Mouse (Mus musculus): ENCODE data around the gene Vwa5b1.

Gene Vwa5b1

GRCm38 (mm10) chr4:138635428-138636145, at the start of gene Vwa5b1:
Gene Vwa5b1 (minus strand): TSS chr4:138635884.
- peak; percentile 16 for DNase-seq (ENCODE audit: low read depth, low spot score)

GRCm38 (mm10) chr4:138682760-138683159, 47.1 kb upstream of the Vwa5b1 start:
- no peak for DNase-seq (ENCODE audit: low read depth, low spot score)

GRCm38 (mm10) chr4:138680124-138680523, 44.4 kb upstream of the Vwa5b1 start:
- DNase-seq (ENCODE audit: low read depth, low spot score): no peak

DNA sequence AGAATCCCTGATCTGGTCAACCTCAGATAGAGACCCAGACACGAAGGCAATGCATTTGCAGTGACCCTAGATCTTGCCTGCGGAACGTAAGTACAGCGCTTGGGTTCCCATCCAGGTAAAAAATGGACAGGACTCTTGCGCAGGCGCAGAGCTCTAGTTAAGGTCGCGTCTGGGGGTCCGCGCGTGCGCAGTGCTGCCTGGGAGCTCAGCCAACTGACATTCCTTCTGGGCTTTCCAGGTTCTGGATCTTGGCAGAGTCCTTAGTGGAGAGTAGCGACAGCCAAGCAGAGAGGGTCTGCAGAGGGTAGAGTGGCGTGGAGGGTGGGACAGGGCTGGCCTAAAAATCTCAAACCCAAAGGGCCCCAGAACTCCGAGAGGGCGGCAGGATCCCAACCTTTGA, 41.9 kb upstream of the Vwa5b1 start:
- DNase-seq (ENCODE audit: low read depth, low spot score): no peak

DNA sequence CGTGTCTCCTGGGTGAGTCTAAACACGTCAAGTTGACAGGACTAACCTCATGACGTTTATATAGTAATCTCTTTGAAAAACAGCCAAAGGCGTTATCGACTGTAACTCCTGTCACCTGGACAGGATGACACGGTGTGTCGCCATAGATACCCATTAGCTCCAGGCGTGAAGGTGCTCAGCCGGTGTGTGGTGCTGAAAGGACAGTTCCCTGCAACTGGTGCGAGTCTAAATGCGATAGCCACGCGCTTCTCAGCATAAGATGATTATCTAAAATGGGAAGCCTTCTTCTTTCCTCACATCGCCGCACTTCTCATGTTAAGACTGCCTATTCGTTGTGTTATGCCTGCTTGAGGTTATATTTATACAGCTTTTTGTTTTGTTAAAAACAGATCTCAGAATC, 40.8 kb upstream of the Vwa5b1 start:
- no peak for DNase-seq (ENCODE audit: low read depth, low spot score)

GRCm38 (mm10) chr4:138672160-138672559, 36.5 kb upstream of the Vwa5b1 start:
- DNase-seq (ENCODE audit: low read depth, low spot score): no peak

DNA sequence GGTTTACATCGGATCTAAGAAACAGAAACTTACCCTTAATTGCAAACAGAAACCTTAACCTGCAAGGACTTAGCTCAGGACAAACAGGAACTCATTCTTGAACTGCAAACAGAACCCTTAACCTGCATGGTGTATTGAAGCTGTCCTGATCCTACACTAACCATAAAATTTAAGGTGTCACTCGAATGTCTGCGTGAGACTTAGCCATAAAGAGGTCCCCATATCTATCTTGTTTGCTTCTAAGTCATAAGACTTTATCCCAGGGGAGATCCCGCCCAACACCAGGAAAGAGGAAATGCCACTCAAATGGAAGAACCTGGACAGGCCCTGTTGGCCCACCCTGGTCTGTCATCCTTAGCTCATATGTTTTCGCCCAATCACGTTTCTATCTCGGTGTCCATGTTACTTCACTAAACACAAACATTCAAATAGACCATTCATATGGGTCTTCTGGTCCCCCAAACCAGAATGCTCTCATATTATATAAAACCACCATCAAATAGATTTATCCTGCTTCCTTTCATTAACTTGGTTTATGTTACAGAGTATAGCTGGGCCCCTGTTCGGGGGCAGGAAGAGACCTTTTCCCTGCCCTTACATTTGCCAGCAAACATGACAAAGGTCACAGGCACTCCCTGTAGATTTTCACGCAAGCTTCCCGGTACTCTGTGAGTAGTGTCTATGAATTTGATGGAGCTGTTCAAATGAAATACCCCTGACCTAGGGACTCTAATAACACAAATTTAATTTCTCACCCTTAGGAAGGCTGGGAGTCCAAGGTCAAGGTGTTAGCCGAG, 34.6 kb upstream of the Vwa5b1 start:
- no peak for DNase-seq (ENCODE audit: low read depth, low spot score)

DNA sequence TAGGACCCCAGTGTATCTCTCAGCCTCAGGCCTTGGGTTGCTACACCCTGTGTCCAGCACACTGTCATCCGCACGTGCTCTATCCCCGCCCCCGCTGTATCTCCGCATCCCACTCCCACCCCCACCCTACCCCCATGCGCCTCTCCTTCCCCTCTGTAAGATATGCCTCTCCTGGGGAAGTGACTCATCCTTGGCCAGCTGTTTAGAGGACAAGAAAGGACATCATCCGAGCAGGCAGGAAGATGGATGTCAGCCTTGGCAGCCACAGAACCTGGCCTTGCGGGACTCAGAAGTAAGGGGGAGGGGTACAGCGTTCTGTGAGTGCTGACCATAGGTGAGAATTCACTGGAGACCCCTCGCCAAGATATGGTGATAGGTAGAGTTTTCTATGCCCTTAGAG, 30.8 kb upstream of the Vwa5b1 start:
- no peak for DNase-seq (ENCODE audit: low read depth, low spot score)

DNA sequence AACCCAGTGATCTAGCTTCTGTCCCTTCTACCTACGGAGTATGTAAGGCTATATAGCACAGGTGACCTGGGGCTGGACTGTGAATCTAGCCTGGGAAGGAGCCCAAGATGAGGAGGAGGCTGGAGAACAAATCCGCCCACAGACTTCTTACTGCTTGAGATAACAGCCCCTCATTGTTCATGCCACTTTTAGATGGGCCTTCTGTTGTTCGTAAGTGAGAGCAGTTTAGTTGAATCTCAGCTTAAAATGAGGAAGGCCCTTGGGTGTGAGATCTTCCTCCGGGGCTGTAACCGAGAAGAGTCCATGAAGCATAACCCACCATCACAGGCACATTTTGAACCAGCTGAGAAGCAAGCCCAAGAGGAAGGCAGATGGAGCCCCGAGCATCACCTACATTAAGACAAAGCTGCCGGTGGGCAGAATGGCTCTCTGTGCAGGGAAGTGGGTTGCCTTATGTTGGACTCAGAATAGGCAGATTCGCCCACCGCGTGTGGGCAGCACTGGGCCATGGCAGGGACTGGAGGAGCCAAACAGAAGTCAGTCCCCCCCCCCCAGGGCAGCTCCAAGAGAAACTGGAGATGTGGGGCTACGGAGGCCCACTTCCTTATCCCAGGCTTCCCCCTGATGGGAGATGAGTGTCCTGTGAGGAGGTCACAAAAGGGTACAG, 24.4 kb upstream of the Vwa5b1 start:
- no peak for DNase-seq (ENCODE audit: low read depth, low spot score)

GRCm38 (mm10) chr4:138653056-138653455, 17.4 kb upstream of the Vwa5b1 start:
- DNase-seq (ENCODE audit: low read depth, low spot score): peak; percentile 14

- no peak for DNase-seq (ENCODE audit: low read depth, low spot score)
Measured at GRCm38 (mm10) chr4:138651881-138652280, 16.2 kb upstream of the Vwa5b1 start.

DNA sequence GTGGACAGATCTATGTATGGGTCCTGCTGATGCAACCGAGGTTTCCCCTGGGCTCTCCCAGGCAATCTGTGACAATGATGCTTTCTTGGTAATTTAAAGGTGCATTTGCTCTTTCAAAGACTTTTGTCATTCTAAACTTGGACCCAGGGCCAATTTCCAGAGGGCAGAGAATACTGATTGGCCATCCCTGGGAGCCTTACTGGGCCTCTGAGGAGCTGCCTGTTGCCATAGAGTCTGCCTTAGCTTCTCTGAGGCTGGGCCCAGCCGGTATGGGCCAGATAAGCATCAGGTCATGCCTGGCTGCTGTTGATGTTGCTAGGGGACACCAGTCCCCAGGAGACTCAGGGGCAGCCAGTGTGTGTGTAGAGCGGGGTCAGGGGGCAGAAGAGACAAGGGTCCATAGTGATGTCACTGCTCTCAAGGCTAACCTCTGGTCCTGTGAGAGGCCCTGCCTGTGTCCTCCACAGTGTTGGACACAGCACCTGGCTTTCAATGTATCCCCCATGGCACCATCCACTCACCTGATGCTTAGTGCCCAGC, 12.5 kb upstream of the Vwa5b1 start:
- DNase-seq (ENCODE audit: low read depth, low spot score): no peak

DNA sequence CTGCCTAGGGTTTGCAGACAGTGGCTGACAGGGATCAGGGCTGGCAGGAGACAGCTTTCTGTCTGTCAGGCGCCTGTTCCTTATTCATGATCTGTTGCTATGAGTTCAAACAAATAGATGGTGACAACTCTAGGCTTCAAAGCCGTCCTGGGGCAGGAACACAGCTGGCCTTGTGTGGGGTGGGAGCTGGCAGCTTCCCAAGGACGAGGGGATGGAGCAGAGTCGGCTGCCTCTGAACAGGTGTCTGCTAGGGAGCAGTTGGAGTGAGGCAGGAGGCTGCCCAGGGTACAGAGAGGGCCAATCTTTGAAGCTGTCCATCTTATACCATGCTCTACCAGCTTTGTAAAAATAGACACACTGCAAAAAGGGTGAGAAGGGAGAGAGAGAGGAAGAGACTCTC, 6.6 kb upstream of the Vwa5b1 start:
- DNase-seq (ENCODE audit: low read depth, low spot score): no peak

DNA sequence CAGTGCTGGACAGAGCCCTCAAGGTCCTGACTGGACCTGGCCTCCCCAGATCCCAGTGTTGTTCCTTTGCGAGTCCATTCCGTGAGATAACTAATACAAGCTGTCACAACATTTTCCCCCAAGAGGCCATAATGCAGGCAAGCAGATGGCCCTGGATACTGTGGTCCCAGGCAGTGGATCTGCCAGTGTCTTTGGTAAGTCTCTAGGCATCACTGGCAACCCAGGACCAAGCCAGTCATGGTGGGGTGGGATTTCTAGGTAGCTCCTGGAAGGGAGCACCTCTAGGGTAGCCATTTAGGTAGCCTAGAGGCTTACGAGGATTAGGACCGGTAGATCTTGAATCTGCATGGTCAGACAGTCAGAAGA, 445 bp upstream of the Vwa5b1 start:
- DNase-seq (ENCODE audit: low read depth, low spot score): no peak

- DNase-seq (ENCODE audit: low read depth, low spot score): no peak
Measured at GRCm38 (mm10) chr4:138628256-138628655, 7.4 kb downstream of the Vwa5b1 start.

- no peak for DNase-seq (ENCODE audit: low read depth, low spot score)
Measured at GRCm38 (mm10) chr4:138614454-138614853, 21.2 kb downstream of the Vwa5b1 start.

DNA sequence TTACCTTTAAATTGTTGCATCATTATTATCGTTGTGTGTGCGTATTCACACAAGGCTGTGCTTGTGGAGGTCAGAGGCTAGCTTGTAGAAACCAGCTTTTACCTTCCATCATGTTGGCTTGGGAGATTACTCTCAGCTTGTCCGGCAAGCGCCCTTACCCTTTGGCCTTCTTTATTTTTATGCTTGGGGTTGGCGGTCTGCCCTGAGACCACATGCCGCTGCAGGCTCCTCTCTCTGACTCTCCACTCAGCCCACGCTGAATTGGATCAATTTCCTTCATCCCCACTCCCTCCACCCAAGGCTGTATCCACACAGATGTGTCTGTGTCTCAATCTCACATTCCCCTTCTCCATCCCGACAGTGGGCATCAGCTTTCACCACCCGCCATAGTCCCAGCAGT, 33.8 kb downstream of the Vwa5b1 start:
- DNase-seq (ENCODE audit: low read depth, low spot score): no peak

DNA sequence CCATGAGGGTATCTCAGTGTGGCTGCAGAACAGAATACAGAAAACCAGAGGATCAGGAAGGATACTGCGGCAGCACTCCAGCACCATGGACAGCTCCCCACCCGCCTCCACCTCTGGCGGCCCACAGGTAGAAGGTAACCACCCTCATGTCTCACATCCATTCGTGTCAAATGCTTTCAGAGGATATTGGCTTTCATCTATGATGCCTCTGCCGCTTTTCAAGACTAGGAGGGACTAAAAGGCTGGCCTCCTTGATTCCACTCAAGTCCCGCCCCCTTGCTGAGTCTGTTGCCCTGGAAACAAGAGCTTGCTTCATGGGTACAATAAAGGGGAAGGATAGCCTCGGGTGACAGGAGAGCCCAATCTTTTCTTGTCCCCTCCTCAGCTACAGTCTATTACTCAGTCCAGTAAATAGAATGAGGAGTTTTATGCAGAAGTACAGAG, 37.8 kb downstream of the Vwa5b1 start:
- peak; percentile 59 for DNase-seq (ENCODE audit: low read depth, low spot score)

- DNase-seq (ENCODE audit: low read depth, low spot score): no peak
Measured at GRCm38 (mm10) chr4:138596391-138597130, 39.1 kb downstream of the Vwa5b1 start.

DNA sequence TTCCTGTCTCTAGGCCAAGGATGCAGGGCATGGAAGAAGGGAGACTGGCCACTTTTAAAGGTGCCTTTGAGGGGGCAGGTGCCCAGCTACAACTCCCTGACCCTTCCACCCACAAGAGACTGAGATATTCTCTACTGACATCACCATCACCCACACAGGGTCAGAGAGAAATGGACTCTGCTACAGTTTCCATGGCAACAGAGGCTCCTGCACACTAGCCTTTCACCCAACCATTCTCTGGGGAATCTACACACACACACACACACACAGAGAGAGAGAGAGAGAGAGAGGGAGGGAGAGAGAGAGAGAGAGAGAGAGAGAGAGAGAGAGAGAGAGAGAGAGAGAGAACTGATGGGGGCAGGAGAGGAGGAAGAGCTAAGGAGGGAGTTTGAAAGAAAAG, 50.7 kb downstream of the Vwa5b1 start:
- no peak for DNase-seq (ENCODE audit: low read depth, low spot score)

- no peak for DNase-seq (ENCODE audit: low read depth, low spot score)
Measured at GRCm38 (mm10) chr4:138582446-138582845, 53.2 kb downstream of the Vwa5b1 start.

DNA sequence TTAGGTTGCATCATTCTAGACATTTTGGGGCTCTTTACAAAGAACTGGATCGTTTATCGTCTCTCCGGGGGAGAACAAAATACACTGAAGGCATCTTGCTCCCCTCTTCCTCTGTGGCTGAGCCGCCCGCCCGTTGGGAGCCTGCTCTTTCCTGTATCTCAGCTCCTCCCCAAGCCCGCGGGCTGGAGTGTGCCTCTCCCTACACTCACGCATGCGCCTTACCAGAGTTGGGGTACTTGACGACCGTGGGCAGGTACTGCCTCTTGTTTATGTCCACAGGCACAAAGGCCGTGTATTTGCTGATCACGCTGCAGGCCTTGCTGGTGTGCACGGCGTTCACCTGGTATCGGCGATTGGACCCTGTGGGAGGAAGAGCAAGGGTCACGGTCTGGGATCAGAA, 57.3 kb downstream of the Vwa5b1 start:
- no peak for DNase-seq (ENCODE audit: low read depth, low spot score)

Measured in brain, embryonic 18.5 days (tissue).